Mouse (Mus musculus): Measurements from ENCODE around the gene Lbh.

Lbh gene

DNA sequence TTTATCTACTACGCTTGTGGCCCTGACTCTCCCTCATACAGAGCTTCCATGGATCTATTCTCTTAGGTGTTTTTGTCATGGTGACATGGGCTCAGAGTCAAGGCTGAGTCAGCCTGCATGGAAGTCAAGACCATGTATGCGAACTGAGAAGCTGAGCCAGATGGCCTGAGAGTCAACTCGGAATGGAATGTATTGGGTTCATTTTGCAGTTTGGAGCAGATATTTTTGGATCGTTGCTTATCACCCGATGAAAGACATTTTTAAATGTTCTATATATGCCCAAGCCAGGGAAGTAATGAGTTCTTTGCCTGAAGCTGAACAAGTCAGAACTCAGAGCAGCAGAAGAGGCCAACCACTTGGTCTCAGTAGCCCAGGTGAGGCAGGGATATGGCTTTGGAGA, 54.9 kb downstream of the Lbh start:
- DNase-seq (ENCODE audit: low read depth, low spot score) = no peak

DNA sequence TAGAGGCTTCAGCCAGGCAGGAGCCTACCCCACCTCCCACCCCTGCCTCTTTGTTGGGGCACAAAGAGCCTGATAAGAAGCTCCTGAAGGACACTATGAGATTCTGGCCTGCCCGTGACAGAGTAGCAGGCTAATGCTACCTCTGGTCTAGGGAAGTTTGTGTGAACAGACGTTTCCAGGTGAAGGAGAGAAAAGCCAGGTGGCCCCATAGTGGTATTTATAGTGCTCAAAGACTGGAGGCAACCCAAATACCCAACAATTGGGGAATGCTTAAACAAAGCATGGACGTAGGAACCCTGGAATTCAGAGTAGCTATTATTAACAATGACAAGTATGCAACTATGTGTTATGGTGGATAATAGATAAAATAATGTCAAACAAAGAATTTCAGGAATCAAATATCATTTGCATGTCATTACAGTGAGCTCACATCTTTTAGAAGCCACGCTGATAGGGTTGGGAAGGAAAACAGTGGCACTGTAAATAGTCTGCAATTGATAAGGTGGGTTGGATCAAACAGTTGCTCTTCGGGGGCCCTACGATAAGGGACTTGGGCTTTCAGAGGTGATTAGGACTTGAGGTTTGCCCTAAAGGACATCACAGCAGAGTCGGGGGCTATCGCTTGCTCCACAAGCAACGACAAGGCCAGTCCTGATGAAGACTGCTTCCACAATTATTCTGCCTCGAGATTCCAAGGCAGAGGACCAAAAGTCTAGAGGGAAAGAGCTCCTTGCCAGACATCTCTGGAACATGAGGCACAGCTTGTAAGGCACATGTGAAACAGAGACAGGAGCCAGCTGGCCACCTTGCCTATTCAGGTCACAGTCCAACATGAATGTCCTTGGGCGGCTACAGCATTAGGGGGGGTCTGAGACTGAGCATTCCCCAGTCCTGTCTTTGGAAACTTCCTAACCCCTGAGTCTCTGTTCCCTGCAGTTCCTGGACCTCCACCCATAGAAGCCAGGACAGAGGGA, 58.4 kb downstream of the Lbh start:
- peak; percentile 49 for DNase-seq (ENCODE audit: low read depth, low spot score)

DNA sequence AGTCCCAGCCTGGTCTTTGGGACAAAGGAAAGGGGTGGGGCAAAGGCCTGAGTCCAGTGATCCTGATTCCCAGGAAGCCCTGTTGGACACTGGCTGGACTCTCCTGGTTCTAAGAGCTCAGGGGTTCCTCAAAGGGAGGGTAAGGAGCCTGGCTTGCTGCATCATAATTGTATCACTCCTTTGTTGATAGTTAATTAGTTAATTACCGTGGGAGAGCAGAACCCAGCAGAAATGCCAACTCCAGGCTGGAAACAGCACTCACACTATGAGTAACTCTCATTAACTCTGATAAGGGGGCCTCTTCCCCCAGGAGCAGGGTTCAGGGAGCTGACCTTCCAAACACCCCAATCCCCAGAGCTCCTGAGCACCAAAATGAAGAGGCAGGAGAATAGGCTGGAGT, 59.5 kb downstream of the Lbh start:
- no peak for DNase-seq (ENCODE audit: low read depth, low spot score)

DNA sequence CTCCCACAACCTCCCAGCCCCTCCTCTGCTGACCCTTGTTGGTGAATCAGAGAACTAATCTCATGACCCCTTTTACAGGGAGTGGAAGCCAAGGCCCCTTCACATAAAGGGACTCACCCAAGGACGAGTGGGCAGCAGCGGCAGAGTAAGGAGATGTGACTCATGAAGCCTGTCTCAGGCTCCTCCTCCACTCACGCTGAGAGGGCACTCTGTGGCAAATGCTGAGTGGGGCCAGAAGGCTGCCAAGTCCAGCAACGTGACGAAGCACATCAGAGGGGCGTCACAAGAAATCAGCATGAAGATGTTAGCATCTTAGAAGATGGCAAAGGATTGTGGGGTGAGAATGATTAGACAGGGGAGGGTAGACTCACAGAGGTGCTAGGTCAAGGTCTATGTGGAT, 64.1 kb downstream of the Lbh start:
- DNase-seq (ENCODE audit: low read depth, low spot score) = no peak

DNA sequence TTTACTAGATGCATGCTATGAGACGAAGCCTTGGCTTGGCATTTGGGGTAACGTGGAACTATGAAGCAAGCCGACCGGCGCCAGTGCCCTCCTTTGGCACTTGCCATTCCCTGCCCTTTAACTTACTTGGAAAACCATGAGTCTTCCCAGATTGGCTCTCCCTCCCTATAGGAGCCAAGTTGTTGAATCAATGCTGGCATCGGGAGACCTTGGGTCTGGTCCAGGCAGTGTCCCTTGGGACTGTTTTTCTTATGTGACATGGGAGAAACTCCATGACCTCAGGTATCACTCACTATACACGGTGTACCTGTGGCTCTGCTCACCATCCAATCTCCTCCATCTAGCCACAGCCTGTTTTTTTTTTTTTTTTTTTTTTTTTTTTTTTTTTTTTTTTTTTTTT, 65.4 kb downstream of the Lbh start:
- DNase-seq (ENCODE audit: low read depth, low spot score) = no peak

DNA sequence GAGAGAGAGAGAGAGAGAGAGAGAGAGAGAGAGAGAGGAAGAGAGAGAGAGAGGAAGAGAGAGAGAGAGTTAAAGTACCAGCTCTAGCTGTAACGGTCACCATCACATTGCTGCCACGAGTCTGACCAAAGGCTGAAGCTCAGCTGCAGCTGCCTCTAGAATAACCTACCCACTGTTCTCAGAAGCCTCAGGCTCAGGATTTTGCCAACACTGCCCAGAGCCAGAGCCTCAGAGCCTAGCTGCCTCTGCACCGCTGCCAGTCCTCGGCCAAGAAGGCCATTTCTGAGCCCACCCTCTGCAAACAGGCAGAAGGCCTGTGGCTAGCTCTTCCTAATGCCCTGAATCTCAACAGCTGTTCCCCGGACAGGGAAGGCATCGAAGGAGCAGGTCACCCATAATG, 70.9 kb downstream of the Lbh start:
- DNase-seq (ENCODE audit: low read depth, low spot score) = no peak

All from skeletal muscle tissue, adult 2 months (tissue).